Comparison of ENCODE assay signal across 30 mouse cellular contexts in the genomic region with DNA sequence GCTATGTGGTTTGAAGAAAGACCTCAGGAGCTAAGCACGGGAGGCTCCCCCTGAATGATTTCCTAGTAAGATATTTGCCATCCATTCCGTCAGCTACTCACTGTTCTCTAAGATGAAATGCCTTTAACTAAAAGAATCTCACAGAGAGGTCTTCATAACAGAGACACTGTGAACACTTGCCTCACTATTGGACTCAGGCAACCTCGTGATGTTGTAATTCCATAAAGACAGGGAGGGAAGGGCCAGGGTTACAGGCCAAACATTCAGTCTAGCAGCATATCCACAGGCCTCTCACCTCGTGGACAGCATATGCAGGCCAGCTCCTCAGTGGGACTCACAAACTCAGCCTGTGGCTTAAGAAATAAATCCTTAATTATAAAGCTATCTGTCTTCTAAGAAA. TPM values are rescaled to one million over a fixed set of nuclear protein-coding genes. Genes with fewer than 3 reads are reported as not detected.
DNase-seq lines count a peak whose midpoint lies in the region; ATAC-seq lines count a peak whose summit lies in the region.
"Had no signal": no experiment of that assay in that cellular context is flagged by ENCODE, and none has a peak within 500 bp of the region (broad histone marks: within the 10 kb centered on the region; RNA-seq: fewer than 3 reads in every experiment).

No protein-coding gene starts in this region.

- 55% methylated on average over 4 of the region's 4 CpGs for WGBS in midbrain, embryonic 16.5 days
- WGBS in midbrain, embryonic 13.5 days = 67% methylated on average over 4 of the region's 4 CpGs

- H3K9me3 ChIP-seq in midbrain, embryonic 16.5 days (replicated peaks; ENCODE audit: control insufficient read depth, low read length, poor library complexity, severe bottlenecking) = no peaks in the 10 kb centered on the region
- H3K9me3 ChIP-seq in midbrain, embryonic 13.5 days = no peaks in the 10 kb centered on the region
- H3K9me3 ChIP-seq: embryonic facial prominence, embryonic 12.5 days; embryonic facial prominence, embryonic 15.5 days; forebrain, embryonic 12.5 days; forebrain, embryonic 15.5 days; G1E; hindbrain, embryonic 10.5 days; hindbrain, embryonic 13.5 days; intestine, embryonic 15.5 days had no signal

- H3K27me3 ChIP-seq in midbrain, embryonic 16.5 days (ENCODE audit: control insufficient read depth, insufficient read depth, low read depth, low read length) = no peaks in the 10 kb centered on the region
- no peaks in the 10 kb centered on the region for H3K27me3 ChIP-seq in midbrain, embryonic 13.5 days
- H3K27me3 ChIP-seq: CH12.LX; embryonic facial prominence, embryonic 12.5 days; embryonic facial prominence, embryonic 15.5 days; forebrain, embryonic 12.5 days; forebrain, embryonic 15.5 days; hindbrain, embryonic 13.5 days; intestine, embryonic 15.5 days; Patski had no signal

- H3K9ac ChIP-seq in midbrain, embryonic 16.5 days (ENCODE audit: low read depth, low read length) = no peak overlapping the region
- no peak overlapping the region for H3K9ac ChIP-seq in midbrain, embryonic 13.5 days (replicated peaks)
- H3K9ac ChIP-seq: embryonic facial prominence, embryonic 12.5 days; embryonic facial prominence, embryonic 15.5 days; forebrain, embryonic 12.5 days; forebrain, embryonic 15.5 days; hindbrain, embryonic 13.5 days; intestine, embryonic 15.5 days had no signal

- no peak overlapping the region for H3K4me2 ChIP-seq in midbrain, embryonic 16.5 days (ENCODE audit: low read length)
- no peak overlapping the region for H3K4me2 ChIP-seq in midbrain, embryonic 13.5 days (replicated peaks)
- H3K4me2 ChIP-seq: embryonic facial prominence, embryonic 12.5 days; embryonic facial prominence, embryonic 15.5 days; forebrain, embryonic 12.5 days; forebrain, embryonic 15.5 days; heart, embryonic 11.5 days; hindbrain, embryonic 13.5 days; intestine, embryonic 15.5 days had no signal

- peak; percentile 8 for DNase-seq in adrenal gland, postnatal 14 days
- DNase-seq in adrenal gland, postnatal 4 days (ENCODE audit: low spot score in 2 of 2) = no peak
- peak; percentile 85 for DNase-seq in heart, adult 11 months
- no peak for DNase-seq in heart, postnatal 4 days
- DNase-seq in cerebellum, postnatal 36 days = no peak
- DNase-seq: adrenal gland, adult 8-10 months; B cell, adult 2 months; cerebellum, adult 18-20 months; cerebellum, adult 9-10 months; cerebellum, postnatal 14 days; gastrocnemius, postnatal 14 days; kidney, adult 18-20 months had no signal

- 0 out of 2 replicates have a peak, but pooled peaks have one; percentile 45 for ATAC-seq in midbrain, embryonic 16.5 days
- no peak for ATAC-seq in midbrain, embryonic 13.5 days
- ATAC-seq: forebrain, embryonic 15.5 days; hindbrain, embryonic 16.5 days; intestine, embryonic 15.5 days; Patski had no signal

- H3K36me3 ChIP-seq in midbrain, embryonic 16.5 days (ENCODE audit: control insufficient read depth, insufficient read depth, low read length) = no peaks in the 10 kb centered on the region
- H3K36me3 ChIP-seq in midbrain, embryonic 13.5 days = no peaks in the 10 kb centered on the region
- H3K36me3 ChIP-seq: forebrain, embryonic 12.5 days; forebrain, embryonic 15.5 days; G1E; hindbrain, embryonic 10.5 days; hindbrain, embryonic 13.5 days; intestine, embryonic 15.5 days had no signal

- H3K27ac ChIP-seq in midbrain, embryonic 16.5 days (ENCODE audit: low read length) = no peak overlapping the region
- no peak overlapping the region for H3K27ac ChIP-seq in midbrain, embryonic 13.5 days
- 0 out of 2 replicates have a peak overlapping the region, but pooled peaks have one; percentile 23 for H3K27ac ChIP-seq in brown adipose tissue, adult 24 weeks (replicated peaks; ENCODE audit: low read depth, low read length)
- H3K27ac ChIP-seq: embryonic facial prominence, embryonic 12.5 days; embryonic facial prominence, embryonic 15.5 days; forebrain, embryonic 12.5 days; forebrain, embryonic 15.5 days; hindbrain, embryonic 10.5 days; hindbrain, embryonic 13.5 days; intestine, embryonic 15.5 days had no signal

- H3K4me3 ChIP-seq in midbrain, embryonic 16.5 days (ENCODE audit: low read depth, low read length) = no peak overlapping the region
- no peak overlapping the region for H3K4me3 ChIP-seq in midbrain, embryonic 13.5 days (replicated peaks)
- no peak overlapping the region for H3K4me3 ChIP-seq in brown adipose tissue, adult 24 weeks (ENCODE audit: insufficient read depth, low read depth, low read length)
- H3K4me3 ChIP-seq: embryonic facial prominence, embryonic 12.5 days; embryonic facial prominence, embryonic 15.5 days; erythroblast, embryonic 14.5 days; forebrain, embryonic 12.5 days; forebrain, embryonic 15.5 days; hindbrain, embryonic 10.5 days; hindbrain, embryonic 13.5 days; intestine, embryonic 15.5 days had no signal

- H3K4me1 ChIP-seq in midbrain, embryonic 16.5 days (ENCODE audit: control insufficient read depth, insufficient read depth, low read length) = no peaks in the 10 kb centered on the region
- H3K4me1 ChIP-seq in midbrain, embryonic 13.5 days (replicated peaks) = no peaks in the 10 kb centered on the region
- peaks cover 3% of the 10 kb centered on the region for H3K4me1 ChIP-seq in brown adipose tissue, adult 24 weeks (ENCODE audit: control insufficient read depth, insufficient read depth, insufficient read length, low read length)
- H3K4me1 ChIP-seq: embryonic facial prominence, embryonic 15.5 days; forebrain, embryonic 12.5 days; forebrain, embryonic 15.5 days; hindbrain, embryonic 10.5 days; hindbrain, embryonic 13.5 days; intestine, embryonic 15.5 days had no signal

RNA-seq across cellular contexts. Expression of a gene that starts 52.7 kb away (rescaled TPM):
- total RNA-seq in adrenal gland, postnatal 14 days (2021) = 79.0 and 87.8 TPM in 2 replicates
- total RNA-seq in adrenal gland, postnatal 4 days (2021) = 100 to 1,000 TPM; 115 to 122 TPM
- total RNA-seq in heart, postnatal 4 days (2021) = 100 to 1,000 TPM; 225 to 235 TPM
- polyA plus RNA-seq in midbrain, embryonic 16.5 days (2015; fragmentation: Nextera tagmentation; extraction: Ambion mirVana) = 15.9 and 20.2 TPM in 2 replicates
- 15.0 and 15.7 TPM in 2 replicates for polyA plus RNA-seq in midbrain, embryonic 13.5 days (2015; fragmentation: Nextera tagmentation; extraction: Ambion mirVana)
- 35.4 and 58.9 TPM in 2 replicates for polyA plus RNA-seq in brown adipose tissue, adult 24 weeks (2012; ENCODE audit: insufficient read depth, insufficient read length, missing spikeins)
- total RNA-seq: common myeloid progenitor, adult 5-6 weeks; granulocyte monocyte progenitor cell, adult 5-6 weeks had no signal
- polyA plus RNA-seq: erythroblast, embryonic 14.5 days; G1E had no signal

Comparison
In these comparisons a context has a peak if more than half of its experiments do, and no peak if none do; other contexts are left out.
1. DNase-seq: peak in adrenal gland, postnatal 14 days (single experiment) and heart, adult 11 months (single experiment); none in adrenal gland, postnatal 4 days (0 of 2), heart, postnatal 4 days (single experiment) and cerebellum, postnatal 36 days (0 of 2).